Mouse (Mus musculus): ENCODE measurements around the gene Tspan3.

The Tspan3 gene

DNA sequence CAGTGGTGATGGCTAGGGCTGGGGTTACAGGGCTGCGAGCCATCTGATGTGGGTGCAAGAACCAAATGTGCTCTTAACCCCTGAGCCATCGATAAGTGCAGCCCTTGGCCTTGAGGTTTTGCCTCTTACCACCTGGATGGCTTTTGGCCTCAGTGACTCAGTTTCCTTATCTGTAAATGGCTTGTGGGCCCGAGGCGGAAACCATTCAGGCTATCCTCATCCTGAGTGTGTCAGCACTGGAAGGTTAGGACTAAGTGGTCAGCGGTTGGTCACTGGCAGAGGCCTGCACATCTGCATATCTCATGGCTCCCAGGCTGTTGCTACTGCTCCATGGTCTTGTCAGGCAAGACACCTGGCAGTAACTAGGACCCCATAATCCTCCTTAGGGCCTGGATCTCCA is 47.2 kb downstream of the Tspan3 start:
- no peak for DNase-seq (ENCODE audit: low read depth, low spot score)

- no peak for DNase-seq (ENCODE audit: low read depth, low spot score)
These were observed 57.1 kb downstream of the Tspan3 start for GRCm38 (mm10) chr9:56108174-56108573.

DNA sequence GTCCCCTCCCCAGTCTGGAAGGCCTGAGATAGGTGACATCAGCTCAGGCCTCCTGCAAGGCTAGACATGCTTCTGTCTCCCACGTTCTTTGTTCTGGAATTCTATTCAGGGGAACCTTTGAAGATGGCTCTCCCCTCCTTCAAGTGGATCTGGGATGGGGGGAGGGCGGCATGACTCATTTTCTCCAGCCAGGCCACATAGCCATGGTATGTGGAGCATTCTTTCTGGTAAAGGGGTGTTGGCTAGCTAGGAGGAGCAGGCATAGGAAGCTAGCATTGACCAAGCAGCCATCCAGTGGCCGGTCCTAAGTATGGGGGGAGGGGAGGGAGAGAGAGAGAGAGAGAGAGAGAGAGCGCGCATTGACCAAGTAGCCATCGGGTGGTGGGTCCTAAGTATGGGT is 57.8 kb downstream of the Tspan3 start:
- no peak for DNase-seq (ENCODE audit: low read depth, low spot score)

GRCm38 (mm10) chr9:56106274-56107072 is 58.8 kb downstream of the Tspan3 start:
- peak; percentile 34 for DNase-seq (ENCODE audit: low read depth, low spot score)

- peak; percentile 34 for DNase-seq (ENCODE audit: low read depth, low spot score)
These were observed 60.4 kb downstream of the Tspan3 start for GRCm38 (mm10) chr9:56104921-56105320.

DNA sequence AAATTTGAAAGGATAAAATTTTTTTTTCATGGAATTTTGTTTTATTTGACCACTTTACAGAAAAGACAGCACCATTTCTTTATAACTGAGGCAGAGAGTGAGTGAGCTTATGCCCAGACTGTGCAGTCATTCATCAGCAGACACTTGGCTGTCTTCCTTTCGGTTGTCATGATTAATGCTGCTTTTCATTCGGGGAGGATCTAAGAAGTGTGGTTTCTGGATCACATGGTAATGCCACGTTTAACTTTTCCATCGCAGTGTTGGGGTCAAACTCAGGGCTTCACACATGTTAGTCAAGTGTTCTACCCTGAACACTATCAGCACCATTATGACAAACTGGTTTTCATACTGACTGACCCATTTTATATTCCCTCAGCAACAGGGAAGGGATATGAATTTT is 64.3 kb downstream of the Tspan3 start:
- peak; percentile 50 for DNase-seq (ENCODE audit: low read depth, low spot score)

DNA sequence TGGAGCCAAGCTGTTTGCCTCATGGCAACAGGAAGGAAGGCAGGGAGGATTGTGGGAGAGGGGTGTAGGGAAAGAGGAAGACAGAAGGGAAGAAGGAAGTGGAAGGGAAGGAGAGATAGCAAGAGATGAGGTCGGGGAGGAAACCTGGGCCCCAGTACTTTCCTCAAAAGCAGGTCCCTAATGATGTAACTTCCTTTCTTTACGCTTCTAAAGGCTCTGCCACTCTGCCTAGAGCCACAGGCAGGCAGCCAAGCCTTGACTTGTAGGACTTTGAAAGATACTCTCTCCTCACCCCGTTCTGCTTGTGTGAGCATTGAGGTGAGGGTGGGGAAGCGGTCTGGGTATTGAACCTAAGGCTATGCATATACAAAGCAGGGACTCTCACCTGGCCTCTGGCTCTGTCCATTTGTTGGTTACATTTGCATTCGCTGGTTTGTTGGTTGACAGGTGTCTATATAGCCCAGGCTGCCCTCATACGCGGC is 65.2 kb downstream of the Tspan3 start:
- DNase-seq (ENCODE audit: low read depth, low spot score) = peak; percentile 45

DNA sequence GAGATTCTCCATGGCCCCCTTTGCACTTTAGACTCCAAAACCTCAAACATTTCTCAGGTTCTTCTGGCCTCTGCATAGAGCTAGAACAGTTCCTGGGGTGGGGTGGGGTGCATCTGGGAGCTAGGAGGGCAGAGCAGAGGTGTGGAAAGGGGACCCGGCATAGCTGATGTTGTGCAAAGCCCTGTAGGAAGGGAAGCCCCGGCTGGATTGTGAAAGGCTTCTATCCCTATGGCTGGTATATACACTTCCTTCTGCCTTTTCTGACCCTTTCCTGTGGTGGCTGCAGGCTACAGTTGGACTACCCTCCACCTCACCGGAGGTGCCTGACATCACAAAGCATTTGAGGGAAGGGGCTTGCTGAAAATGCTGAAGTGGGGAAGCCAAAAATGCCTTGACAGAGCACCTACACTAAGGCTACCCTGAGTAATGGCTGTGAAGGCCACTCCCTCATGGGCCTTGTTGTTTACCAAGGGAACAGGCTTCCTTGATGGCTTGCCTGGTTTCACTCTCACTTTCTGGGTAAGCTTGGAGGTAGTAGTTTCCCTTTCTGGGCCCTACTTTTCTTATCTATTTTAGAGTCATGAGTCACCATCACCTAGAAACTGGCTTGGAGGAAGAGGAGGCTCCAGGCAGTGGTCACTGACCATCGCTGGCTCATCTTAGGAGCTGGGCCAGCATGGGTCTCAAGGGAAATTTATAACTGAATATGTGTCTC is 67.5 kb downstream of the Tspan3 start:
- peak; percentile 55 for DNase-seq (ENCODE audit: low read depth, low spot score)

GRCm38 (mm10) chr9:56092102-56092501 is 73.2 kb downstream of the Tspan3 start:
- DNase-seq (ENCODE audit: low read depth, low spot score) = peak; percentile 49

DNA sequence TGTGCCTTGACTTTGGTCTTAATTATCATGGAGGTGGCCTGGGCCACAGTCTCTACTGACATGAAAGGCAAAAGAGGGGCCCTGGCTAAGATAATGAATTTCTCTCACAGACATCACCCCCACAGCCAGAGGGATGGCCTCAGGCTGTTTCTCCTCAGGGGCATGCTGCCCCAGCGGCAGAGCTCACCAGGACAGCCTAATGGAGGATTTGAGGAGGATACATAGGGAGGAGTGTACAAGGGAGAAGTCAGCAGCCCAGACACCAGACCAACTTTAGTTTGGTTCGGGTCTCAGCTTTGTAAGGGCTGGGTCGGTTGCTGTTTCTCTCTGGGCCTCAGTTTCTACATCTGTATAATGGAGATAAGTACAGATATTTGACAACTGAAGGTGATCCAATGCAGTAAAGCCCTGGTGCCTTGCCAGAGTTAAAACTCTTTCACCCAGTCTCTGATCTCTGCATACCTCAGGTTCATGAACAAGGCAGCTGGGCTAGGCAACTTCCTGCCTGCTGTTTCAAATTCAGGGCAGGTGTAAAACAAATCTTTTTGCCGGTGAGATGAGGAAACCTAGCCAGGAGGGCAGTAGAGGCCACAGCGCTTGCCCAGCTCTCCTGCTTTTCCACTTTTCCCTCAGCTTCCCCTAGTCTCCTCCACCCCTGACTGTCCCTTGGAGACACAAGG is 74.6 kb downstream of the Tspan3 start:
- DNase-seq (ENCODE audit: low read depth, low spot score) = peak; percentile 49

DNA sequence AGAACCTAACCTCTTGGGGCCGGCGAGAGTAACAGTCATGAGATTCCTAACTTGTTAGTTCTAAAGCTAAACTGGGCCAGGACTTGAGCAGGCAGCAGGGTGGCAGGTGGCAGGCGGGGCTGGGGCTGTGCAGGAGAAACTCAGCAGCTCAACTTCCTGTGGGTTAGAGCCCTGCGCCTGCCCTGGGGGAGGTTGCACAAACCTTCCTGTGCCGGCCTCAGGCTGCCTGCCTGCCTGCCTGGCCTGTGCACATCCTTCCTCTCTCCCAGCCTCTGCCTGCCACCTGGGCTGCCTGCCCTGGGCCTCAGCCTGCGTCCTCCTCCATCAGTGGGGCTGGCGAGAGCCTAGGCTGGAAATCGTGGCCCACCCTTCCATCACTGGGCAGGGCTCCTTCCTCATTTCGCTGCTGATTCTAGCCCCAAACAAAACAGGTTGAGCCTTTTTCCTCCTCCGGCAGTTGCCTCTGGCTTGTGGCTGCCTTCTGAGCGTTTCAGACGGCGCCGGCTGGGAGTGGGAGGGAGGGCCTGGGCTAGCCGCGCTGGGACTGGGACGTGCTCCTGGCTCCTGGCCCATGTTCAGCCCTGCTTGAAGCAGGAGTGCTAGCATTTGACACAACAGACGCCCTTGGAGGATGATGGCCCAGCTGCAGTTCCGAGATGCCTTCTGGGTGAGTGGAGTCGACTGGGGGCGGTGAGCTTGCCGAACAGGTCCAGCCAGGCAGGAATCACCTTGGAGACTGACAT is 75.3 kb downstream of the Tspan3 start, which contains the start of gene Pstpip1:
Gene Pstpip1 (plus strand): TSS at position 185 of the 743 bp plus-strand sequence.
- peak; percentile 83 for DNase-seq (ENCODE audit: low read depth, low spot score)

DNA sequence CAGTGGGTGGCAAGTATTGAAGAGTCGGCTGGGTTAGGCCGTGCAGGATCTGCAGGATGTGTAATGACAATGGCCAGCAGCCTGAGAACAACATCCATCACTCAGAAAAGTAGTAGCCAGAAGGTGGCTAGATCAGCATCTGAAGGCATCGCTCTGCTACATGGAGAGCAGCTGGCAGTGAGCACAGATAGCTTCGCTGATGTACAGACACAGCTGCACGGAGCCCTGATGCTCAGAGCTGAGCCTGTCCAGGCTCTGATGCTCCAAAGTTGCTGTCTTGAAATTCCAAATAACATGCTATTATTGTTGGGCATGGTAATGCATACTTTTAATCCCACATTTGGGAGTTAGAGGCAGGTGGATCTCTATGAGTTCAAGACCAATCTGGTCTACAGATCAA is 78.8 kb downstream of the Tspan3 start:
- no peak for DNase-seq (ENCODE audit: low read depth, low spot score)

Data from CD4-positive helper T cell, adult 2 months (primary cell).